Mouse (Mus musculus) hindbrain, postnatal 0 days (tissue): Measurements from ENCODE around the gene Astl. TPM values are rescaled to one million over a fixed set of nuclear protein-coding genes. Genes with fewer than 3 reads are reported as not detected.
"Not testable (repeated sequence)": the region's sequence is repeated elsewhere in the genome, so short reads cannot be mapped to it uniquely, and the experiment has no call there.

Experiments used
- ATAC-seq: fragments of 200-750 bp; cut with Nextera tagmentation; 2 replicates; pipeline ENCODE4 v1.8.0; 2017; ENCODE audit warnings: mild to moderate bottlenecking, moderate TSS enrichment, moderate library complexity
- DNase-seq: peaks from one replicate; pipeline ENCODE4 v3.0.0-alpha.2; 2015; ENCODE audit warnings: low spot score
- H3K27ac ChIP-seq: fragments of 300-500 bp; sonication (generic); 2 replicates; pipeline ENCODE4 v1.5.1; 2014; ENCODE audit warnings: mild to moderate bottlenecking
- H3K27me3 ChIP-seq: fragments of 300-500 bp; sonication (generic); 2 replicates; pipeline ENCODE4 v1.6.1; 2014; ENCODE audit warnings: low read length, mixed read lengths; ENCODE audit not compliant: insufficient read depth
- H3K36me3 ChIP-seq: fragments of 300-500 bp; sonication (generic); 2 replicates; pipeline ENCODE4 v1.6.1; 2014; ENCODE audit warnings: low read length, mixed read lengths; ENCODE audit not compliant: insufficient read depth
- H3K4me1 ChIP-seq: fragments of 300-500 bp; sonication (generic); 2 replicates; pipeline ENCODE4 v1.6.1; 2014; ENCODE audit warnings: antibody characterized with exemption, low read length, mixed read lengths; ENCODE audit not compliant: insufficient read depth
- H3K4me2 ChIP-seq: fragments of 300-500 bp; sonication (generic); 2 replicates; pipeline ENCODE4 v1.6.1; 2014; ENCODE audit warnings: low read depth, mild to moderate bottlenecking, low read length, moderate library complexity, mixed read lengths
- H3K4me3 ChIP-seq: fragments of 300-500 bp; sonication (generic); 2 replicates; pipeline ENCODE4 v1.5.1; 2014; ENCODE audit warnings: low read length
- H3K9ac ChIP-seq: fragments of 300-500 bp; sonication (generic); replicated peaks from 2 replicates; pipeline ENCODE4 v1.6.1; 2014; ENCODE audit warnings: mild to moderate bottlenecking, low read length, moderate library complexity, mixed read lengths
- H3K9me3 ChIP-seq: fragments of 300-500 bp; sonication (generic); 2 replicates; pipeline ENCODE4 v1.6.1; 2016; ENCODE audit warnings: low read length, mixed read lengths
- CTCF ChIP-seq: IDR thresholded peaks from 2 replicates; pipeline ENCODE4 v1.5.1; 2016; ENCODE audit warnings: antibody characterized with exemption, control low read depth, low read depth
- WGBS: fragments of 180-500 bp; shearing (Covaris S2); extraction: QIAGEN DNeasy Blood & Tissue Kit; methylation state at CpG from one replicate; pipeline ENCODE4 v1.1.7; 2014; 5-methylcytosine and 5-hydroxymethylcytosine counted together
- polyA plus RNA-seq: library from polyadenylated mRNA; unstranded; fragments of >200 nt; fragmentation: Nextera tagmentation; extraction: Ambion mirVana; gene quantifications from 2 replicates; pipeline ENCODE4 v1.2.1, GENCODE M21; 2015
- total RNA-seq: library from RNA; depleted of rRNA; stranded (reverse); fragments of >200 nt; gene quantifications from 2 replicates; pipeline ENCODE4 v1.2.3, GENCODE M21; 2014; rRNA removed

The Astl gene
- total RNA-seq: not detected in 2 replicates
- not detected in 2 replicates for polyA plus RNA-seq

DNA sequence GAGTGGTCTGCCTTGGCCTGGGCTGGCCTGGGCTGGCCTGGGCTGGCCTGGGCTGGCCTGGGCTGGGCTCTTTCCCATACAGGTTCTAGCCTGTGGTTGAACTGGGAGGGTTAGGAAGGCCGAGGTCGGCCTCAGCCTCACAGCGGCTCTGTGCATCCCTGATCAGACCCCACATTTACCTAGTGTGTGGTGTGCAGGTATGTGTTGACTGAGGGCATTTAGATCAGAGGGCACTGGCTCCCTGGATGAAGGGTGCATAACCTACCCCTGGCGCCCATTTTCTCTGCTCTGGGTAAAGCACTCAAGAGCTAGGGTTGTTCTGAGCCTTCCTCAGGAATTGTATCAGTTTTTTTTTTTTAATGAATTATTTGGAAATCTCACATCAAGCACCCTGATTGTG is at the start of gene Astl:
Astl (plus strand) TSS at position 224 of the 400 bp plus-strand sequence.
- H3K4me1 ChIP-seq: peaks cover 12% of the 10 kb centered on the region
- no peak within 1 kb of the TSS for H3K27ac ChIP-seq
- DNase-seq: no peak
- H3K9ac ChIP-seq: no peak within 1 kb of the TSS
- TF ChIP-seq CTCF: no peak
- peak within 1 kb of the TSS; percentile 82; the same call in 1 of the 2 replicates for H3K4me2 ChIP-seq
- no peaks in the 10 kb centered on the region for H3K36me3 ChIP-seq
- no peak for ATAC-seq
- 88% methylated on average over 4 of the region's 4 CpGs for WGBS
- no peak within 1 kb of the TSS for H3K4me3 ChIP-seq
- peaks cover 4% of the 10 kb centered on the region for H3K27me3 ChIP-seq
- H3K9me3 ChIP-seq: no peaks in the 10 kb centered on the region

DNA sequence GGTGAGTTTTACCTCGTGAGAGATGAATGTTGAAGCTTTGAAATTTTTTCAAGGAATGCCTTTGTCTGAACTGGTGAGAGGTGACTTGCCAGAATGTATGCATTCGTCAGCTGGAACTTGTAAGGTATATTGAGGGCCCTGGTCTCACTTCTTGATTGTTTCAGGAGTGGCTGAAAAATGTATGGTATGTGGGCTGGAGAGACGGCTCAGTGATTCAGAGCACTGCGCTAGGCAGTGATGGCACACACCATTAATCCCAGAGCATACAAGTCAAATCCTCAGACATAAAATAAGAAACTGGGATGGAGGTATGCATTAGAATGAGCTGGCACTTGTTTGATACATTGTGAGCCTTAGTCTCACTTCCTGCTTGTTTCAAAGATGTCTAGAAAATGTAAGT is 46.2 kb upstream of the Astl start:
- H3K4me2 ChIP-seq: no peak overlapping the region
- H3K4me3 ChIP-seq: no peak overlapping the region
- no peaks in the 10 kb centered on the region for H3K9me3 ChIP-seq
- H3K9ac ChIP-seq: no peak overlapping the region
- H3K27ac ChIP-seq: no peak overlapping the region
- no peaks in the 10 kb centered on the region for H3K27me3 ChIP-seq
- ATAC-seq (no peak), DNase-seq (no peak)
- no peak for TF ChIP-seq CTCF
- H3K4me1 ChIP-seq: no peaks in the 10 kb centered on the region
- H3K36me3 ChIP-seq: peaks cover 53% of the 10 kb centered on the region
- WGBS: 88% methylated on average over 4 of the region's 4 CpGs

DNA sequence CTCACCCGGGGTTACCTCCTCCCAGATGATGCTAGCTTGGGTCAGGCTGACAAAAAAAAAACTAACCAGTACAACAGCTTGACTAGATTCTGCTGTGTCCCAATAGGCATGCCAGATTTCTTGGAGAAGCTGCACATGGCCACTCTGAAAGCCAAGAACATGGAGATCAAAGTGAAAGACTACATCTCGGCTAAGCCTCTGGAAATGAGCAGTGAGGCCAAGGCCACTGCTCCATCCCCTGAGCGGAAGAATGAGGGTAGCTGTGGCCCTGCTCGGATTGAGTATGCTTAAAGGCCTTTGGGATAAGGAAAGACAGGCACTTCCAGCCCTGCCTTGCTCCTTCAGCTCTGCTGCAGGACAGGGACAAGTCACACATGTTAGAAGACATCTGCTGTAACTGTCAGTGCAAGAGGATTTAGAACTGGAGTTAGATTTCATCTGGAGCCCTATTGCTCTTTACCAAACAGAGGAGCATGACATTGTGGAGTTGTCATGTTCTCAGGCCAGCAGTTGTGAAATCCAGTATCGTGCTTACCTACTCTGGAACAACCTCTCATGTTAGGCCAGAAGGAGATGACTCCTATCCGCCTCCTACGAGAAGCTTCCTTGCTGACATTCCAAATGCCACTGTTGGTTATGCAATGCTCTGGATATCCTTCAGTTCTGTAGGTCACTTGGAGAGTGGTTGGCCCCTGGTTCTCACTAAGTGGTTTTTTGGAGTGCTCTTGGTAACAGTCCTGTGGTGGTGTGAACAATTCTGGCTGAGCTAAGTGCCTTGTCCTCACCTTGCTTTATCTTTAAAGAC is 41.2 kb upstream of the Astl start:
- Histone ChIP-seq H3K9me3 (no peaks in the 10 kb centered on the region), H3K9ac (no peak overlapping the region), H3K4me1 (no peaks in the 10 kb centered on the region), H3K4me2 (no peak overlapping the region), H3K27ac (no peak overlapping the region), H3K4me3 (no peak overlapping the region), H3K27me3 (no peaks in the 10 kb centered on the region), H3K36me3 (peaks cover 66% of the 10 kb centered on the region)
- WGBS: 89% methylated on average over 7 of the region's 7 CpGs
- ATAC-seq (no peak), DNase-seq (no peak)
- no peak for TF ChIP-seq CTCF

DNA sequence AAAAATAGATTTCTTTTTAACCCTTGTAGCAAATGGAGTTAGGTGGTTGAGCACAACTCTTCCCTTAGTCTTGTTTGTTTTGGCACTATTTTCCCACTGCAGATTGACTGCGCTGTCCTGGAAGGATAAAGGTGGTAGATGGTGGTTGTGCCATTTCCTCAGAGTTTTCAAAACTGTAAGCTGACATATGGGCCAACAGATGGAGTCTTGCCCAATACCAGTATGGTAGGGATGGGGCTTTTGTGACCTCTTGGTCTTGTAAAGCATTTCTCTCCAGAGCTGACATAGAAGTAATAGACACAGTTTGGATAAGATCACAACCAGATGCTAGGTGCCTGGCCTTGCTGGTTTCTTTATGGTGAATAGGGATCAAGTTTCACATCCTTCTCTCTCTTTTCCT is 40.4 kb upstream of the Astl start:
- no peak overlapping the region for H3K4me2 ChIP-seq
- H3K9ac ChIP-seq: no peak overlapping the region
- H3K9me3 ChIP-seq: no peaks in the 10 kb centered on the region
- H3K27ac ChIP-seq: no peak overlapping the region
- no peaks in the 10 kb centered on the region for H3K27me3 ChIP-seq
- no peak for DNase-seq
- no peaks in the 10 kb centered on the region for H3K4me1 ChIP-seq
- no peak overlapping the region for H3K4me3 ChIP-seq
- H3K36me3 ChIP-seq: peaks cover 63% of the 10 kb centered on the region
- 97% methylated on average over 1 of the region's 1 CpGs for WGBS
- ATAC-seq: no peak
- TF ChIP-seq CTCF: no peak

DNA sequence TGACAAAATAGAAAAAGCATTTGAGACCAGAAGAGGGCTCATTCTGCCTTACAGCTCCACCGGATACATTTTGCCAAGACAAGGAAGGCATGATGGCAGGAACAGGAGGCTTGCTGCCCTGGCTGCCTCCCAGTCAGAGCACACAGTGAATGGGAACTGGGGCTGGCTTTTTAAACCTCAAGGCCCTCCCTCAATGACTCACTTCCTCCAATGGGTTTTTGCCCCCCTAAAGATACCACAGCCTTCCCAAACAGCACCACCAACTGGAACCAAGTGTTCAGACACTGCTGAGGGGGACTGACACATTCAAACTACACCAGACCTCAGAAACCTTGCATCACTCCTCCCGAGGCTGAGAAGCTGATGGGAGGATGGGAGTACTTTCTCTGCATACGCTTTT is 37.7 kb upstream of the Astl start:
- H3K4me3 ChIP-seq: no peak overlapping the region
- DNase-seq: no peak
- WGBS: 84% methylated on average over 3 of the region's 3 CpGs
- H3K27ac ChIP-seq: no peak overlapping the region
- H3K27me3 ChIP-seq: no peaks in the 10 kb centered on the region
- H3K36me3 ChIP-seq: peaks cover 49% of the 10 kb centered on the region
- no peak overlapping the region for H3K4me2 ChIP-seq
- H3K9ac ChIP-seq: no peak overlapping the region
- no peaks in the 10 kb centered on the region for H3K9me3 ChIP-seq
- no peak for TF ChIP-seq CTCF
- no peak for ATAC-seq
- H3K4me1 ChIP-seq: no peaks in the 10 kb centered on the region

DNA sequence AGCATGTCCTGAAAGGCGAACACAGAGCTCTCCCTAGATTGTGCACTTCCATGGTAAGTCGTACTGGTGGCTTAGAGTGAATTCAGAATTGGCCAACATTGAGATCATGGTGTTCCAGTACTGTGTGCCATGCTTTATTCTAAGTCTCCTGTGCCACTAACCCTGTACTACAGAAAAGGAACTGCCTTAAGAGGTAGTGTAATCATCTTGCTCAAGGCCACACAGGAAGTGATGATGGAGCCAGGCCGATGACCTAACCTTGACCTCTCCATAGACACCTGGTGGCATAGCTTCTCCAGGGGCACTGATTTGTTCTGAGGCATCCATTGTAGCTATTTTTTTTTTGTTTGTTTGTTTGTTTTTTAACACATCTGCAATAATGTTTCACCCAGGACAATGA is 36.6 kb upstream of the Astl start:
- H3K4me1 ChIP-seq: no peaks in the 10 kb centered on the region
- no peaks in the 10 kb centered on the region for H3K9me3 ChIP-seq
- DNase-seq (no peak), ATAC-seq (no peak)
- H3K4me3 ChIP-seq: no peak overlapping the region
- H3K27ac ChIP-seq: no peak overlapping the region
- peaks cover 38% of the 10 kb centered on the region for H3K36me3 ChIP-seq
- 96% methylated on average over 3 of the region's 3 CpGs for WGBS
- no peaks in the 10 kb centered on the region for H3K27me3 ChIP-seq
- no peak overlapping the region for H3K4me2 ChIP-seq
- no peak overlapping the region for H3K9ac ChIP-seq
- TF ChIP-seq CTCF: no peak

DNA sequence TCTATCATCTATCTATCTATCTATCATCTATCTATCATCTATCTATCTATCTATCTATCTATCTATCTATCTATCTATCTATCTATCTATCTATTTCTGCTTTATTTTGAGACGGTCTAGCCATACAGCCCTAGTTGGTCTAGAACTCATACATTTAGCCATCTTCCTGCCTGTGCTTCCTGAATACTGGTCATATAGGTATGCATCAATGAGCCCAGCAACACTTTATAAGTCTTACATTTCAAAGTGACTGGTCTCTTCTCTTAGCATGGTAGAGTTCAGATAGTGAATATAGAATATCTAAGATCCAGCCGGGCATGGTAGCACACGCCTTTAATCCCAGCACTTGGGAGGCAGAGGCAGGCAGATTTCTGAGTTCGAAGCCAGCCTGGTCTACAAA is 34.2 kb upstream of the Astl start:
- WGBS: 92% methylated on average over 4 of the region's 4 CpGs
- not testable (repeated sequence) for H3K27ac ChIP-seq, H3K27me3 ChIP-seq, ATAC-seq, DNase-seq, H3K9me3 ChIP-seq, H3K4me3 ChIP-seq, H3K4me2 ChIP-seq, H3K4me1 ChIP-seq, H3K9ac ChIP-seq
- H3K36me3 ChIP-seq: peaks cover 16% of the 10 kb centered on the region; the same call in 1 of the 2 replicates
